In the genomic region with DNA sequence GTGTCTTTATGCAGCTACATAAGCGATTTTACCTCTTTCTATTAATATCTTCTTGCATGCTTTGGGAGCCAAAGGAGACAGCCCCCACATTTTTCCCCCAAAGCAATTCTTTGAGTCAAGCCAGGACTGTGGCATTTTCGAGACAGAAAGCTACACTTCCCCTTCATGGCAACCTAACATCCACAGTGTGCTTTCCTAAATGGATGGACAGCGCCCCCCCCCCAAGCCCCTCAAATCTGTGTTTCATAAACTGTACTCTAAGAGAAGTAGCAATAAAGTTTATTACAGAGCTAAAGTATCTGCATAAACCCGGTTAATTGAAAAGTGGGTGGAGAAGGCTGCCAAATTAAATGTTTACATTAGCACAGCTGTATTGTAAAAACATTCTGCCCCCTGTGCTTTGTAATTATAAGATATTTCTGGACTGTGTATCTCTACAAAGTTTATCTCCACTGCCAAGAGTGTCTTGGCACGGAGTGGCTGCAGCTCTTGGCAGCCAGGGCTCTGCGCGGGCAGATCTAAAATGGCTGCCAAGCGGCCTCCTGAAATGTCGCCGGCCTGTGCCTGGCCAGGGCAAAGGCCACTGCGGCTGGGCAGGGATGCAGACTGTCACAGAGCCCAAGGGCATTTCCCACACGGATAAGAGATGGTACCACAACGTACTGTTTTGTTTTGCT, we compare ENCODE assay signal across 8 mouse cellular contexts.
DNase-seq lines count a peak whose midpoint lies in the region; ATAC-seq and TF ChIP-seq lines count a peak whose summit lies in the region.

No protein-coding gene starts in this region.

- no peak for TF ChIP-seq CTCF in ES-Bruce4 (IDR thresholded peaks at IDR 0.05; ENCODE audit: low read depth, low read length)
- TF ChIP-seq CTCF in heart, postnatal 0 days (IDR thresholded peaks at IDR 0.05; ENCODE audit: low read depth), result no peak

- no peaks in the 10 kb centered on the region for H3K27me3 ChIP-seq in ES-Bruce4 (ENCODE audit: control insufficient read depth, insufficient read depth, low read length, poor library complexity, severe bottlenecking)
- no peaks in the 10 kb centered on the region for H3K27me3 ChIP-seq in embryonic facial prominence, embryonic 15.5 days
- no peaks in the 10 kb centered on the region for H3K27me3 ChIP-seq in heart, postnatal 0 days (ENCODE audit: control insufficient read depth, insufficient read depth, low read length)

- H3K4me3 ChIP-seq in ES-Bruce4 (ENCODE audit: low read depth, low read length), result peak overlapping the region; percentile 13
- no peak overlapping the region for H3K4me3 ChIP-seq in embryonic facial prominence, embryonic 15.5 days (replicated peaks)
- no peak overlapping the region; the same call in 1 of the 2 replicates for H3K4me3 ChIP-seq in heart, postnatal 0 days (ENCODE audit: low read depth, low read length)

- peak; percentile 43; the same call in 1 of the 2 replicates for ATAC-seq in embryonic facial prominence, embryonic 15.5 days (ENCODE audit: insufficient number of reproducible peaks, low FRiP score, low TSS enrichment, low read depth)
- ATAC-seq in heart, postnatal 0 days (ENCODE audit: insufficient read depth, low read depth), result peak; percentile 85
- no peak for ATAC-seq in erythroblast, adult 5-6 weeks (replicated peaks; ENCODE audit: low FRiP score, poor library complexity, severe bottlenecking)

- peaks cover 9% of the 10 kb centered on the region for H3K4me1 ChIP-seq in ES-Bruce4 (ENCODE audit: control insufficient read depth, insufficient read depth, low read length)
- peaks cover 72% of the 10 kb centered on the region for H3K4me1 ChIP-seq in embryonic facial prominence, embryonic 15.5 days
- peaks cover 77% of the 10 kb centered on the region for H3K4me1 ChIP-seq in heart, postnatal 0 days (ENCODE audit: control insufficient read depth, insufficient read depth)

- H3K4me2 ChIP-seq in embryonic facial prominence, embryonic 15.5 days (replicated peaks), result peak overlapping the region; percentile 30
- peak overlapping the region; percentile 52 for H3K4me2 ChIP-seq in heart, postnatal 0 days (ENCODE audit: low read depth, low read length)

- H3K36me3 ChIP-seq in ES-Bruce4 (ENCODE audit: control insufficient read depth, insufficient read depth, low read length, poor library complexity, severe bottlenecking), result no peaks in the 10 kb centered on the region
- H3K36me3 ChIP-seq in embryonic facial prominence, embryonic 15.5 days, result no peaks in the 10 kb centered on the region
- H3K36me3 ChIP-seq in heart, postnatal 0 days (replicated peaks; ENCODE audit: control insufficient read depth, insufficient read depth, low read length), result no peaks in the 10 kb centered on the region

- DNase-seq in adrenal gland, adult 2 months, result peak; percentile 87
- peak; percentile 79 for DNase-seq in heart, postnatal 0 days (ENCODE audit: low spot score)
- peak; percentile 46 to 63 for DNase-seq in layer of hippocampus, postnatal 10 days (ENCODE audit: low spot score in 2 of 2)
- peak; percentile 74 to 89 for DNase-seq in lung, postnatal 4 days
- no peak for DNase-seq in embryo, embryonic 11 days

- no peaks in the 10 kb centered on the region for H3K9me3 ChIP-seq in ES-Bruce4 (replicated peaks; ENCODE audit: control insufficient read depth, insufficient read depth, low read length, poor library complexity, severe bottlenecking)
- H3K9me3 ChIP-seq in embryonic facial prominence, embryonic 15.5 days (replicated peaks), result no peaks in the 10 kb centered on the region
- no peaks in the 10 kb centered on the region for H3K9me3 ChIP-seq in heart, postnatal 0 days (replicated peaks; ENCODE audit: control insufficient read depth, low read length)

- peak overlapping the region; percentile 34 for H3K9ac ChIP-seq in ES-Bruce4 (ENCODE audit: low read depth, poor library complexity, severe bottlenecking)
- no peak overlapping the region for H3K9ac ChIP-seq in embryonic facial prominence, embryonic 15.5 days
- no peak overlapping the region for H3K9ac ChIP-seq in heart, postnatal 0 days (replicated peaks; ENCODE audit: low read depth, low read length)

- H3K27ac ChIP-seq in ES-Bruce4 (ENCODE audit: insufficient read depth, low read length), result peak overlapping the region; percentile 49; the same call in 1 of the 2 replicates
- H3K27ac ChIP-seq in embryonic facial prominence, embryonic 15.5 days (replicated peaks), result peak overlapping the region; percentile 72
- H3K27ac ChIP-seq in heart, postnatal 0 days (ENCODE audit: low read depth), result peak overlapping the region; percentile 76

- WGBS in embryonic facial prominence, embryonic 15.5 days, result 41% methylated on average over 13 of the region's 13 CpGs
- 13% methylated on average over 13 of the region's 13 CpGs for WGBS in heart, postnatal 0 days

- no peak for TF ChIP-seq EP300 in ES-Bruce4 (IDR thresholded peaks at IDR 0.05; ENCODE audit: insufficient read depth, low read depth, low read length)
- TF ChIP-seq EP300 in heart, postnatal 0 days (IDR thresholded peaks at IDR 0.05; ENCODE audit: low read depth), result peak; percentile 66; the same call in 1 of the 2 replicates

- no peak for TF ChIP-seq POLR2A in ES-Bruce4 (IDR thresholded peaks at IDR 0.05; ENCODE audit: insufficient read depth, low read length)
